Mouse (Mus musculus): Measurements from ENCODE around the gene Gata5. TPM values are rescaled to one million over a fixed set of nuclear protein-coding genes. Genes with fewer than 3 reads are reported as not detected.

The Gata5 gene
- polyA plus RNA-seq, 1 experiment from 2014 or later: 20.9 TPM

DNA sequence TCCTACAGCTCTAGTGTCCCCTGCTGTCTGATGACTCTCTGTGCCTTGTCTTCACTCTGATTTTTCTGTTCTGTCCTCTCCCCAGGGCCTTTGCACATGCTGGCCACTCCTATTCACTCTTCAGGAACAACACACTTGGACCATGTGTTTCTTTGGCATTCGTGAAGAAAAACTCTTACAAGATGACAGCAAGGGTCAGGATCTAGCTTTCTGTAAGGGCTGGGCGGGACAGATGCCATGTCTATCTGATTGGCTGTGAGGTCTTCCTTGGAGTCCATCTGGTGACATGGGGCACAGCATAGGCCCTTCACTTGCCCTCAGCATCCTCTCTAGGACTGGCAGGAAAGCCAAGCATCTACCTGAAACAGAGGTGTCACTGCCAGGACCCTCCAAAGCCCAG is 28.5 kb downstream of the Gata5 start:
- H3K4me1 ChIP-seq (replicated peaks; ENCODE audit: control insufficient read depth, insufficient read depth, low read length): no peaks in the 10 kb centered on the region
- 76% methylated on average over 2 of the region's 2 CpGs for WGBS
- no peaks in the 10 kb centered on the region for H3K36me3 ChIP-seq (ENCODE audit: control insufficient read depth, insufficient read depth)
- H3K9ac ChIP-seq (ENCODE audit: low read depth, low read length): no peak overlapping the region
- no peak overlapping the region for H3K27ac ChIP-seq (ENCODE audit: low read depth, low read length)
- no peak for TF ChIP-seq CTCF (IDR thresholded peaks at IDR 0.05; ENCODE audit: low read depth)
- H3K27me3 ChIP-seq (replicated peaks; ENCODE audit: control insufficient read depth, insufficient read depth, low read length): no peaks in the 10 kb centered on the region
- no peak overlapping the region for H3K4me3 ChIP-seq (ENCODE audit: low read depth, low read length)
- no peak overlapping the region for H3K4me2 ChIP-seq (replicated peaks; ENCODE audit: low read depth)
- no peaks in the 10 kb centered on the region for H3K9me3 ChIP-seq (ENCODE audit: control insufficient read depth)
- ATAC-seq: no peak

- Histone ChIP-seq H3K9ac (ENCODE audit: low read depth, low read length) (no peak overlapping the region), H3K4me1 (replicated peaks; ENCODE audit: control insufficient read depth, insufficient read depth, low read length) (no peaks in the 10 kb centered on the region), H3K27me3 (replicated peaks; ENCODE audit: control insufficient read depth, insufficient read depth, low read length) (no peaks in the 10 kb centered on the region), H3K27ac (ENCODE audit: low read depth, low read length) (no peak overlapping the region), H3K4me2 (replicated peaks; ENCODE audit: low read depth) (no peak overlapping the region), H3K9me3 (ENCODE audit: control insufficient read depth) (no peaks in the 10 kb centered on the region), H3K36me3 (ENCODE audit: control insufficient read depth, insufficient read depth) (no peaks in the 10 kb centered on the region), H3K4me3 (ENCODE audit: low read depth, low read length) (no peak overlapping the region)
- no peak for TF ChIP-seq CTCF (IDR thresholded peaks at IDR 0.05; ENCODE audit: low read depth)
- 74% methylated on average over 3 of the region's 3 CpGs for WGBS
- no peak for ATAC-seq
Measured at GRCm38 (mm10) chr2:180305490-180305889, 29.0 kb downstream of the Gata5 start.

DNA sequence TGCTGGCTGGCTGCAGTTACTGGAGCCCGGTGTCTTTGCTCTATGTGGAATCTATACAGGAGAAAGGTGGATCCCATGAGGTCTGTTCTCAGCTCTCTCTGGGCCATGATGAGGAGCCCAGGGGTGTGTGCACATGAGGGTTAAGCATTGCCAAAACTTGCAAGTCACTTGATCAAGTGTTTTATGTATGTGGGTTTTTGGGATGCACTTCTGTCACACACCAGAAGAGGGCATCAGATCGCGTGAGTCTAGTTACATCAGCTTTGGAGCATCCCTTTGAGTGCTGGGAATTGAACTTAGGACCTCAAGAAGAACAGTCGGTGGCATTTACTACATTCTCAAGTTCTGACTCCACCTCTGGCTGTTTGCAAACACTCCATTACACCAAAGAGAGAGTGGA is 29.9 kb downstream of the Gata5 start:
- TF ChIP-seq CTCF (IDR thresholded peaks at IDR 0.05; ENCODE audit: low read depth): peak; percentile 47
- no peaks in the 10 kb centered on the region for H3K9me3 ChIP-seq (ENCODE audit: control insufficient read depth)
- H3K4me2 ChIP-seq (replicated peaks; ENCODE audit: low read depth): no peak overlapping the region
- H3K36me3 ChIP-seq (ENCODE audit: control insufficient read depth, insufficient read depth): no peaks in the 10 kb centered on the region
- 65% methylated on average over 4 of the region's 4 CpGs for WGBS
- no peak overlapping the region for H3K4me3 ChIP-seq (ENCODE audit: low read depth, low read length)
- no peak overlapping the region for H3K9ac ChIP-seq (ENCODE audit: low read depth, low read length)
- no peak for ATAC-seq
- H3K27ac ChIP-seq (ENCODE audit: low read depth, low read length): no peak overlapping the region
- no peaks in the 10 kb centered on the region for H3K4me1 ChIP-seq (replicated peaks; ENCODE audit: control insufficient read depth, insufficient read depth, low read length)
- H3K27me3 ChIP-seq (replicated peaks; ENCODE audit: control insufficient read depth, insufficient read depth, low read length): no peaks in the 10 kb centered on the region

GRCm38 (mm10) chr2:180303468-180303867 is 31.0 kb downstream of the Gata5 start:
- H3K36me3 ChIP-seq (ENCODE audit: control insufficient read depth, insufficient read depth): no peaks in the 10 kb centered on the region
- 0 out of 2 replicates have a peak overlapping the region, but pooled peaks have one; percentile 8 for H3K27ac ChIP-seq (ENCODE audit: low read depth, low read length)
- no peaks in the 10 kb centered on the region for H3K4me1 ChIP-seq (replicated peaks; ENCODE audit: control insufficient read depth, insufficient read depth, low read length)
- H3K9me3 ChIP-seq (ENCODE audit: control insufficient read depth): no peaks in the 10 kb centered on the region
- H3K9ac ChIP-seq (ENCODE audit: low read depth, low read length): no peak overlapping the region
- no peak overlapping the region for H3K4me3 ChIP-seq (ENCODE audit: low read depth, low read length)
- H3K27me3 ChIP-seq (replicated peaks; ENCODE audit: control insufficient read depth, insufficient read depth, low read length): no peaks in the 10 kb centered on the region
- 64% methylated on average over 12 of the region's 12 CpGs for WGBS
- TF ChIP-seq CTCF (IDR thresholded peaks at IDR 0.05; ENCODE audit: low read depth): no peak
- ATAC-seq: peak; percentile 76
- H3K4me2 ChIP-seq (replicated peaks; ENCODE audit: low read depth): no peak overlapping the region

DNA sequence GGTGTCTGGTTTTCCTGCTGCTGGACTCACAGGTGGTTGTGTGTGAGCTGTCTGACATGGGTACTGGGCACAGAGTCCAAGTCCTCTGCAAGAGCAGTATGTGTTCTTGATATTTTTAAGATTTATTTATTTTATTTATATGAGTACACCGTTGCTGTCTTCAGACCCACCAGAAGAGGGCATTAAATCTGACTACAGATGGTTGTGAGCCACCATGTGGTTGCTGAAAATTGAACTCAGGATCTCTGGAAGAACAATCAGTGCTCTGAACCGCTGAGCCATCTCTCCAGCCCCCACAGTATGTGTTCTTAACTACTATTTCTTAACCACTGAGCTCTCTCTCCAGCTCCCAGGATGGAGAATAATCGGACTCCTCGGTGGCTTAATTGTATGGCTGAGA is 32.3 kb downstream of the Gata5 start:
- 77% methylated on average over 4 of the region's 4 CpGs for WGBS
- Histone ChIP-seq H3K36me3 (ENCODE audit: control insufficient read depth, insufficient read depth) (no peaks in the 10 kb centered on the region), H3K9ac (ENCODE audit: low read depth, low read length) (no peak overlapping the region), H3K4me3 (ENCODE audit: low read depth, low read length) (no peak overlapping the region), H3K9me3 (ENCODE audit: control insufficient read depth) (no peaks in the 10 kb centered on the region), H3K27ac (ENCODE audit: low read depth, low read length) (no peak overlapping the region), H3K4me1 (replicated peaks; ENCODE audit: control insufficient read depth, insufficient read depth, low read length) (no peaks in the 10 kb centered on the region), H3K27me3 (replicated peaks; ENCODE audit: control insufficient read depth, insufficient read depth, low read length) (no peaks in the 10 kb centered on the region), H3K4me2 (replicated peaks; ENCODE audit: low read depth) (no peak overlapping the region)
- no peak for ATAC-seq
- TF ChIP-seq CTCF (IDR thresholded peaks at IDR 0.05; ENCODE audit: low read depth): peak; percentile 47

DNA sequence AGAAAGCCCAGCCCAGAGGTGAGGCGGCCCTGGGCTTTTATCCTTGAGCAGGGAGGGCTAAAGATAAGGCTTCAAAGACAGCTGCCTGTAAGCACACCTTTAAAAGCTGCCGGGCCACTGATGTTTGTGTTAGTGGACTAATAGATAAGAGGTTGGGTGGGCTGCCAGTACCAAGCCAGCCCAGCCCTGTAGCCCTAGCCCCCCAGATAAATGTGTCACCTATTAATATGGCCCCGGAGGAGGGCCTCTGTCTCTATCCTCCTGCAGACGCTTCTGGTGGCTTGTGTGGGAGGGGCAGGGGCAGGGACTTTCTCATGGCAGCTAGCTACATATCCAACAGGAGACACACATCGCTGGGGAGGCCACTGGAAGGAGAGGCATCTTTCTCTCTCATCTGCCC is 33.7 kb downstream of the Gata5 start:
- 17% methylated on average over 5 of the region's 5 CpGs for WGBS
- peak; percentile 25; the same call in 1 of the 2 replicates for ATAC-seq
- H3K4me3 ChIP-seq (ENCODE audit: low read depth, low read length): no peak overlapping the region
- no peak overlapping the region for H3K9ac ChIP-seq (ENCODE audit: low read depth, low read length)
- H3K27me3 ChIP-seq (replicated peaks; ENCODE audit: control insufficient read depth, insufficient read depth, low read length): no peaks in the 10 kb centered on the region
- no peak overlapping the region; the same call in 1 of the 2 replicates for H3K27ac ChIP-seq (ENCODE audit: low read depth, low read length)
- H3K36me3 ChIP-seq (ENCODE audit: control insufficient read depth, insufficient read depth): no peaks in the 10 kb centered on the region
- no peak for TF ChIP-seq CTCF (IDR thresholded peaks at IDR 0.05; ENCODE audit: low read depth)
- H3K9me3 ChIP-seq (ENCODE audit: control insufficient read depth): no peaks in the 10 kb centered on the region
- no peaks in the 10 kb centered on the region for H3K4me1 ChIP-seq (replicated peaks; ENCODE audit: control insufficient read depth, insufficient read depth, low read length)
- no peak overlapping the region for H3K4me2 ChIP-seq (replicated peaks; ENCODE audit: low read depth)

DNA sequence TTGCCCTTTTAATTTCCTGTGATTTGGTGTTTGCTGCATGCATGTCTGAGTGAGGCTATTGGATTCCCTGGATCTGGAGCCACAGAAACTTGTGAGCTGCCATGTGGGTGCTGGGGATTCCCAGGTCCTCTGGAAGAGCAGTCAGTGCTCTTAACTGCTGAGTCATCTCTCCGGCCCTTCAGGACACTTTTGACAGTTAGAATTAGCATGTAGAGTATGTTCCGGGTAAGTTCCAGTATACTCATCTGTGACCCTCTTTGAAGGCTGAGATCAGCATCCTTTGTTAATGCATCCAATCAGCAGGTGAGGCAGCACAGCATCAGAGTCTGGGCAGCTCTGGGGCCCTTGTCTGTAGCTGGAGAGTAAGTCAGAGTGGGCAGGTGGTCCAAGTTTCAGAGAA is 34.2 kb downstream of the Gata5 start:
- Histone ChIP-seq H3K9ac (ENCODE audit: low read depth, low read length) (no peak overlapping the region), H3K36me3 (ENCODE audit: control insufficient read depth, insufficient read depth) (no peaks in the 10 kb centered on the region), H3K4me3 (ENCODE audit: low read depth, low read length) (no peak overlapping the region), H3K9me3 (ENCODE audit: control insufficient read depth) (no peaks in the 10 kb centered on the region), H3K4me2 (replicated peaks; ENCODE audit: low read depth) (no peak overlapping the region), H3K27me3 (replicated peaks; ENCODE audit: control insufficient read depth, insufficient read depth, low read length) (no peaks in the 10 kb centered on the region), H3K4me1 (replicated peaks; ENCODE audit: control insufficient read depth, insufficient read depth, low read length) (no peaks in the 10 kb centered on the region), H3K27ac (ENCODE audit: low read depth, low read length) (no peak overlapping the region)
- TF ChIP-seq CTCF (IDR thresholded peaks at IDR 0.05; ENCODE audit: low read depth): no peak
- ATAC-seq: no peak; the same call in 1 of the 2 replicates
- 27% methylated on average over 2 of the region's 2 CpGs for WGBS

Data from intestine, postnatal 0 days (tissue).